In genomic region chr5:106778176-106778781, GRCm38 (mm10) we compare ENCODE assay signal across 10 mouse cellular contexts.
"Had no signal": no experiment of that assay in that cellular context is flagged by ENCODE, and none has a peak within 500 bp of the region (broad histone marks: within the 10 kb centered on the region; RNA-seq: fewer than 3 reads in every experiment).

No protein-coding gene starts in this region.

- ATAC-seq: intestine, embryonic 16.5 days; liver, embryonic 12.5 days had no signal

- H3K27me3 ChIP-seq: kidney, embryonic 15.5 days; limb, embryonic 15.5 days; neural tube, embryonic 13.5 days had no signal

- H3K27ac ChIP-seq: kidney, embryonic 15.5 days; left cerebral cortex, adult 2 months; limb, embryonic 15.5 days; liver, embryonic 12.5 days; neural tube, embryonic 13.5 days had no signal

- H3K36me3 ChIP-seq: kidney, embryonic 15.5 days; limb, embryonic 15.5 days; liver, embryonic 12.5 days; neural tube, embryonic 13.5 days had no signal

- H3K4me2 ChIP-seq: kidney, embryonic 15.5 days; limb, embryonic 15.5 days; liver, embryonic 12.5 days; neural tube, embryonic 13.5 days had no signal

- H3K4me3 ChIP-seq: kidney, embryonic 15.5 days; left cerebral cortex, adult 2 months; limb, embryonic 15.5 days; liver, embryonic 12.5 days; neural tube, embryonic 13.5 days had no signal

- H3K9me3 ChIP-seq: kidney, embryonic 15.5 days; limb, embryonic 15.5 days; liver, embryonic 12.5 days; neural tube, embryonic 13.5 days had no signal

- DNase-seq: kidney, adult 2 months; kidney, postnatal 14 days; right cerebral cortex, postnatal 14 days; thymus, postnatal 36 days had no signal

- H3K9ac ChIP-seq: kidney, embryonic 15.5 days; limb, embryonic 15.5 days; liver, embryonic 12.5 days; neural tube, embryonic 13.5 days had no signal

- H3K4me1 ChIP-seq: liver, embryonic 12.5 days had no signal
